In genomic region chr12:105962103-105963011, GRCm38 (mm10) we compare ENCODE assay signal across 8 mouse cellular contexts. TPM values are rescaled to one million over a fixed set of nuclear protein-coding genes. Genes with fewer than 3 reads are reported as not detected.
DNase-seq lines count a peak whose midpoint lies in the region; ATAC-seq lines count a peak whose summit lies in the region.

No protein-coding gene starts in this region.

- peak overlapping the region; percentile 34 for H3K4me3 ChIP-seq in intestine, embryonic 14.5 days (ENCODE audit: low read depth, low read length)

- H3K36me3 ChIP-seq in intestine, embryonic 14.5 days (ENCODE audit: control insufficient read depth, insufficient read depth, low read length): no peaks in the 10 kb centered on the region

- DNase-seq in adrenal gland, adult 2 months: peak; percentile 93
- peak; percentile 92 for DNase-seq in embryo, embryonic 11 days
- peak; percentile 79 for DNase-seq in gastrocnemius, postnatal 25 days
- DNase-seq in intestine, embryonic 14.5 days (ENCODE audit: low spot score): peak; percentile 98
- peak; percentile 87 to 89 for DNase-seq in left cerebral cortex, postnatal 10 days (ENCODE audit: extremely low spot score in 1 of 2, low spot score in 2 of 2)
- peak; percentile 92 to 94 for DNase-seq in right cerebral cortex, postnatal 10 days (ENCODE audit: low spot score in 2 of 2)
- peak; percentile 81 for DNase-seq in urinary bladder, postnatal 25 days (ENCODE audit: low spot score)

- H3K4me2 ChIP-seq in intestine, embryonic 14.5 days (ENCODE audit: low read length): peak overlapping the region; percentile 65

- peak overlapping the region; percentile 17 for H3K9ac ChIP-seq in intestine, embryonic 14.5 days (ENCODE audit: low read length)

- peak; percentile 93 for ATAC-seq in intestine, embryonic 14.5 days (replicated peaks; ENCODE audit: low FRiP score, low TSS enrichment, low read depth)
- peak; percentile 96 for ATAC-seq in megakaryocyte progenitor cell, adult 5-6 weeks (replicated peaks; ENCODE audit: poor library complexity)

- intact Hi-C loops in left cerebral cortex, postnatal 10 days (cut with DNase I): loop anchor here (1.0 to 5.0 kb wide), 3 partner anchors 95 to 122 kb away; no protein-coding TSS in a partner anchor

- H3K27me3 ChIP-seq in intestine, embryonic 14.5 days (replicated peaks; ENCODE audit: control insufficient read depth, insufficient read depth, low read length): peaks cover 18% of the 10 kb centered on the region

- H3K9me3 ChIP-seq in intestine, embryonic 14.5 days (ENCODE audit: control insufficient read depth, low read length): no peaks in the 10 kb centered on the region

- under 1% methylated on average over 37 of the region's 37 CpGs for WGBS in intestine, embryonic 14.5 days

- H3K4me1 ChIP-seq in intestine, embryonic 14.5 days (replicated peaks; ENCODE audit: control insufficient read depth, insufficient read depth, low read length): no peaks in the 10 kb centered on the region; the same call in 1 of the 2 replicates

- no peak overlapping the region for H3K27ac ChIP-seq in intestine, embryonic 14.5 days (ENCODE audit: low read depth)

RNA-seq across cellular contexts. Expression of gene Vrk1, which starts 47.7 kb away (rescaled TPM):
- 10 to 100 TPM; 13.6 to 14.9 TPM for total RNA-seq in adrenal gland, adult 2 months (2021)
- polyA plus RNA-seq in adrenal gland, adult 2 months (2012; rRNA removed): 1.6 and 1.8 TPM in 2 replicates
- 1 to 10 TPM; 3.0 to 3.4 TPM for total RNA-seq in gastrocnemius, postnatal 25 days (2021)
- 73.2 and 75.0 TPM in 2 replicates for polyA plus RNA-seq in intestine, embryonic 14.5 days (2014; fragmentation: Nextera tagmentation; extraction: Ambion mirVana)
- 10 to 100 TPM; 17.3 to 20.8 TPM for total RNA-seq in left cerebral cortex, postnatal 10 days (2021)
- 128 and 137 TPM in 2 replicates for total RNA-seq in megakaryocyte progenitor cell, adult 5-6 weeks (2015)
- total RNA-seq in megakaryocyte progenitor cell, adult 5-6 weeks (2017): 182 and 198 TPM in 2 replicates

Comparison
In these comparisons a context has a peak if more than half of its experiments do, and no peak if none do; other contexts are left out.
1. RNA of gene Vrk1, which starts 47.7 kb away (total RNA-seq): 128 to 198 TPM in megakaryocyte progenitor cell, adult 5-6 weeks; 17.3 to 20.8 TPM in left cerebral cortex, postnatal 10 days, 13.6 to 14.9 TPM in adrenal gland, adult 2 months and 3.0 to 3.4 TPM in gastrocnemius, postnatal 25 days; every median in the first group is over 4 times any median in the second.
2. Peak in every context shown above with its lines, with median percentiles within 50 percentile points of each other: DNase-seq.